11 mouse cellular contexts compared by ENCODE assay signal in genomic region chr2:9331630-9332352, GRCm38 (mm10).
DNase-seq lines count a peak whose midpoint lies in the region; ATAC-seq and TF ChIP-seq lines count a peak whose summit lies in the region.
"Had no signal": no experiment of that assay in that cellular context is flagged by ENCODE, and none has a peak within 500 bp of the region (broad histone marks: within the 10 kb centered on the region; RNA-seq: fewer than 3 reads in every experiment).

No protein-coding gene starts in this region.

- no peak for TF ChIP-seq CTCF in forebrain, postnatal 0 days (IDR thresholded peaks at IDR 0.05; ENCODE audit: low read depth)

- H3K27me3 ChIP-seq in forebrain, postnatal 0 days (ENCODE audit: insufficient read depth, low read length) = no peaks in the 10 kb centered on the region
- H3K27me3 ChIP-seq in forebrain, embryonic 15.5 days = no peaks in the 10 kb centered on the region
- no peaks in the 10 kb centered on the region for H3K27me3 ChIP-seq in liver, embryonic 12.5 days (replicated peaks)
- H3K27me3 ChIP-seq: heart, embryonic 15.5 days had no signal

- H3K9me3 ChIP-seq in forebrain, postnatal 0 days (ENCODE audit: low read length) = no peaks in the 10 kb centered on the region
- H3K9me3 ChIP-seq in forebrain, embryonic 15.5 days = no peaks in the 10 kb centered on the region
- H3K9me3 ChIP-seq in liver, embryonic 12.5 days (replicated peaks) = no peaks in the 10 kb centered on the region
- H3K9me3 ChIP-seq: heart, embryonic 15.5 days had no signal

- no peak overlapping the region for H3K4me3 ChIP-seq in forebrain, postnatal 0 days (ENCODE audit: low read depth, low read length)
- H3K4me3 ChIP-seq in forebrain, embryonic 15.5 days = no peak overlapping the region
- H3K4me3 ChIP-seq in liver, embryonic 12.5 days = no peak overlapping the region
- H3K4me3 ChIP-seq: erythroblast, embryonic 14.5 days; heart, embryonic 15.5 days had no signal

- 37% methylated on average over 16 of the region's 16 CpGs for WGBS in forebrain, postnatal 0 days
- 39% methylated on average over 16 of the region's 16 CpGs for WGBS in forebrain, embryonic 15.5 days
- 58% methylated on average over 16 of the region's 16 CpGs for WGBS in liver, embryonic 12.5 days (ENCODE audit: insufficient replicate concordance)

- H3K4me1 ChIP-seq in forebrain, postnatal 0 days (ENCODE audit: insufficient read depth) = no peaks in the 10 kb centered on the region
- H3K4me1 ChIP-seq in forebrain, embryonic 15.5 days = no peaks in the 10 kb centered on the region
- H3K4me1 ChIP-seq in liver, embryonic 12.5 days = no peaks in the 10 kb centered on the region
- H3K4me1 ChIP-seq: heart, embryonic 15.5 days had no signal

- H3K36me3 ChIP-seq in forebrain, postnatal 0 days (ENCODE audit: insufficient read depth) = no peaks in the 10 kb centered on the region
- no peaks in the 10 kb centered on the region for H3K36me3 ChIP-seq in forebrain, embryonic 15.5 days
- H3K36me3 ChIP-seq in liver, embryonic 12.5 days = no peaks in the 10 kb centered on the region
- H3K36me3 ChIP-seq: heart, embryonic 15.5 days had no signal

- no peak for ATAC-seq in forebrain, postnatal 0 days
- no peak for ATAC-seq in forebrain, embryonic 15.5 days (replicated peaks)
- no peak for ATAC-seq in liver, embryonic 12.5 days
- no peak for ATAC-seq in activated CD4-positive, CD25-positive, alpha-beta regulatory T cell, adult 4 months

- H3K9ac ChIP-seq in forebrain, postnatal 0 days = no peak overlapping the region
- no peak overlapping the region for H3K9ac ChIP-seq in forebrain, embryonic 15.5 days (replicated peaks)
- no peak overlapping the region for H3K9ac ChIP-seq in liver, embryonic 12.5 days
- H3K9ac ChIP-seq: heart, embryonic 15.5 days had no signal

- peak overlapping the region; percentile 20 for H3K4me2 ChIP-seq in forebrain, postnatal 0 days (ENCODE audit: low read depth)
- no peak overlapping the region for H3K4me2 ChIP-seq in forebrain, embryonic 15.5 days (replicated peaks)
- H3K4me2 ChIP-seq in liver, embryonic 12.5 days = no peak overlapping the region
- H3K4me2 ChIP-seq: heart, embryonic 15.5 days had no signal

- DNase-seq in forebrain, postnatal 0 days = peak; percentile 13
- DNase-seq in liver = peak; percentile 3
- DNase-seq in layer of hippocampus, postnatal 10 days (ENCODE audit: low spot score in 2 of 2) = peak; percentile 5 to 15
- DNase-seq in right cerebral cortex, postnatal 14 days = peak; percentile 11
- DNase-seq in spleen, adult 18-20 months = no peak
- DNase-seq: lung, postnatal 36 days had no signal

- H3K27ac ChIP-seq in forebrain, postnatal 0 days (ENCODE audit: low read depth, low read length) = no peak overlapping the region
- H3K27ac ChIP-seq in forebrain, embryonic 15.5 days (replicated peaks) = no peak overlapping the region
- no peak overlapping the region for H3K27ac ChIP-seq in liver, embryonic 12.5 days
- H3K27ac ChIP-seq: heart, embryonic 15.5 days had no signal

Comparison
In these comparisons a context has a peak if more than half of its experiments do, and no peak if none do; other contexts are left out.
1. DNase-seq: peak in forebrain, postnatal 0 days (single experiment), liver (single experiment), layer of hippocampus, postnatal 10 days (2 of 2) and right cerebral cortex, postnatal 14 days (single experiment); none in spleen, adult 18-20 months (0 of 2).